ENCODE assay signal across 21 mouse cellular contexts in the genomic region with DNA sequence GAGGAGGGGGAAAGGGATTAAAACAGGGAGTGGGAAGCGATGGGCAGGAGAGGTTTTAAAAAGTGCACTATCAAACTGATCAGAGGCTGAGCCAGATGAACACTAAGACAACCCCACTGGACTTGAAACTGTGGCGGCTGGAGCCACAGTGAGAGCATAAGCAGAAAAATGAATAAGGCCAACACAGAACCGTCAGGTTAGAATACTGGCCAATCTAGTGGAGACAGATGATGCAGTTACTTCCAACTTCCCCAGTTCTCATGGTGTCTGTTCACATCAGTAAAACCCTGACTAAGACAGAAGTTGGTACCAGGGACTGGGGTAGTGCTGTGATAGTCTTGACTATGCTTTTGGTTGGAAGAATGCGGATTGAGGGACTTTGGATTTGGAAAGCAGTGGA.
"Had no signal": no experiment of that assay in that cellular context is flagged by ENCODE, and none has a peak within 500 bp of the region (broad histone marks: within the 10 kb centered on the region; RNA-seq: fewer than 3 reads in every experiment).

No protein-coding gene starts in this region.

- DNase-seq: heart, postnatal 10 days; heart, postnatal 36 days; heart, postnatal 4 days; kidney, adult 11 months; kidney, adult 18-20 months; kidney, adult 2 months; kidney, adult 8-10 months; kidney, adult 9 months; kidney, postnatal 10 days; kidney, postnatal 14 days; kidney, postnatal 25 days; kidney, postnatal 36 days; kidney, postnatal 4 days; layer of hippocampus, adult 9-11 months; layer of hippocampus, postnatal 36 days had no signal

- ATAC-seq: hindbrain, embryonic 16.5 days; hindbrain, postnatal 0 days; inflammation-experienced regulatory T-cells, adult 6 months; intestine, embryonic 15.5 days; intestine, embryonic 16.5 days; intestine, postnatal 0 days had no signal
